22 mouse cellular contexts compared by ENCODE assay signal in the genomic region with DNA sequence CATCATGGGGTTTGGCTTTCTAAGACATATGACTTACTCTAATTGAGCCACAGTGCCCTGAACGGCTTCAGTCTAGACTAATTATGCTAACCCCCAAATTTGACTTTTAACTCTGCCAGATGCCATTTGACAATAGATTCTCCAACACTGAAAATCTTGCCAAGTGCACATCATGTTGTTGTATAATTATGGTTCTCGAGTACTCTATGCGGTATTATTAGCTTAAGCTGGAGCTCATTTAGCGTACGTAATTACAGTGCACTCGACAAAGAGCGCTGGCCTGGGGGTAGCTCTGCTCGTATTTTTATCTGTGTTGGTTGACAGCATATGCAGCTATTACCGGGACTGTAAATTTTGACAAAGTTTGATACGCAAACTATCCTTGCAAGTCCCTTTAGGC.
DNase-seq lines count a peak whose midpoint lies in the region; ATAC-seq and TF ChIP-seq lines count a peak whose summit lies in the region.
"Had no signal": no experiment of that assay in that cellular context is flagged by ENCODE, and none has a peak within 500 bp of the region (broad histone marks: within the 10 kb centered on the region; RNA-seq: fewer than 3 reads in every experiment).

No protein-coding gene starts in this region.

- no peaks in the 10 kb centered on the region for H3K36me3 ChIP-seq in forebrain, embryonic 12.5 days (replicated peaks)
- H3K36me3 ChIP-seq in forebrain, embryonic 10.5 days (replicated peaks) = no peaks in the 10 kb centered on the region
- H3K36me3 ChIP-seq in midbrain, embryonic 15.5 days (replicated peaks) = no peaks in the 10 kb centered on the region
- H3K36me3 ChIP-seq in midbrain, embryonic 13.5 days = no peaks in the 10 kb centered on the region
- H3K36me3 ChIP-seq in forebrain, embryonic 16.5 days (ENCODE audit: control insufficient read depth, insufficient read depth) = no peaks in the 10 kb centered on the region
- H3K36me3 ChIP-seq in intestine, postnatal 0 days (ENCODE audit: control insufficient read depth, insufficient read depth) = no peaks in the 10 kb centered on the region
- H3K36me3 ChIP-seq: heart, embryonic 15.5 days; kidney, embryonic 15.5 days; liver, embryonic 15.5 days; midbrain, embryonic 12.5 days had no signal

- WGBS in forebrain, embryonic 12.5 days = 63% methylated on average over 10 of the region's 10 CpGs
- WGBS in forebrain, embryonic 10.5 days = 87% methylated on average over 10 of the region's 10 CpGs
- WGBS in midbrain, embryonic 15.5 days = 49% methylated on average over 10 of the region's 10 CpGs
- WGBS in midbrain, embryonic 13.5 days = 66% methylated on average over 10 of the region's 10 CpGs
- WGBS in forebrain, embryonic 16.5 days = 26% methylated on average over 10 of the region's 10 CpGs
- 83% methylated on average over 10 of the region's 10 CpGs for WGBS in intestine, postnatal 0 days

- peak; percentile 68; the same call in 1 of the 2 replicates for ATAC-seq in forebrain, embryonic 12.5 days (ENCODE audit: low FRiP score)
- ATAC-seq in midbrain, embryonic 15.5 days (replicated peaks) = peak; percentile 67; the same call in 1 of the 2 replicates
- no peak for ATAC-seq in midbrain, embryonic 13.5 days
- ATAC-seq in forebrain, embryonic 16.5 days = peak; percentile 90
- ATAC-seq in intestine, postnatal 0 days = no peak
- ATAC-seq in granulocyte monocyte progenitor cell, adult 5-6 weeks (replicated peaks; ENCODE audit: poor library complexity, severe bottlenecking) = no peak
- ATAC-seq: CD4-positive, CD25-positive, alpha-beta regulatory T cell, adult 4 months; intestine, embryonic 16.5 days had no signal

- peaks cover 2% of the 10 kb centered on the region; the same call in 1 of the 2 replicates for H3K27me3 ChIP-seq in forebrain, embryonic 12.5 days
- peaks cover 11% of the 10 kb centered on the region; the same call in 1 of the 2 replicates for H3K27me3 ChIP-seq in forebrain, embryonic 10.5 days (ENCODE audit: poor library complexity, severe bottlenecking)
- no peaks in the 10 kb centered on the region for H3K27me3 ChIP-seq in midbrain, embryonic 15.5 days (replicated peaks)
- H3K27me3 ChIP-seq in midbrain, embryonic 13.5 days = no peaks in the 10 kb centered on the region
- H3K27me3 ChIP-seq in forebrain, embryonic 16.5 days (replicated peaks; ENCODE audit: control insufficient read depth, insufficient read depth, low read length) = no peaks in the 10 kb centered on the region
- H3K27me3 ChIP-seq in intestine, postnatal 0 days (replicated peaks; ENCODE audit: control insufficient read depth, insufficient read depth, low read length) = no peaks in the 10 kb centered on the region
- H3K27me3 ChIP-seq: heart, embryonic 15.5 days; kidney, embryonic 15.5 days; liver, embryonic 15.5 days had no signal

- H3K9ac ChIP-seq in forebrain, embryonic 12.5 days = no peak overlapping the region
- no peak overlapping the region for H3K9ac ChIP-seq in midbrain, embryonic 15.5 days
- no peak overlapping the region for H3K9ac ChIP-seq in midbrain, embryonic 13.5 days (replicated peaks)
- H3K9ac ChIP-seq in forebrain, embryonic 16.5 days (replicated peaks; ENCODE audit: low read depth, low read length) = no peak overlapping the region
- H3K9ac ChIP-seq in intestine, postnatal 0 days (ENCODE audit: low read depth, low read length) = no peak overlapping the region
- H3K9ac ChIP-seq: heart, embryonic 15.5 days; kidney, embryonic 15.5 days; liver, embryonic 15.5 days; midbrain, embryonic 12.5 days had no signal

- TF ChIP-seq CTCF in intestine, postnatal 0 days (IDR thresholded peaks at IDR 0.05; ENCODE audit: low read depth) = no peak

- no peak overlapping the region for H3K4me2 ChIP-seq in forebrain, embryonic 12.5 days
- H3K4me2 ChIP-seq in midbrain, embryonic 15.5 days = no peak overlapping the region
- no peak overlapping the region for H3K4me2 ChIP-seq in midbrain, embryonic 13.5 days (replicated peaks)
- no peak overlapping the region for H3K4me2 ChIP-seq in forebrain, embryonic 16.5 days (ENCODE audit: low read length)
- H3K4me2 ChIP-seq in intestine, postnatal 0 days (replicated peaks; ENCODE audit: low read depth) = no peak overlapping the region
- H3K4me2 ChIP-seq: heart, embryonic 15.5 days; kidney, embryonic 15.5 days; liver, embryonic 15.5 days; midbrain, embryonic 12.5 days had no signal

- H3K9me3 ChIP-seq in forebrain, embryonic 12.5 days = no peaks in the 10 kb centered on the region
- H3K9me3 ChIP-seq in forebrain, embryonic 10.5 days = no peaks in the 10 kb centered on the region
- H3K9me3 ChIP-seq in midbrain, embryonic 15.5 days = no peaks in the 10 kb centered on the region
- no peaks in the 10 kb centered on the region for H3K9me3 ChIP-seq in midbrain, embryonic 13.5 days
- H3K9me3 ChIP-seq in forebrain, embryonic 16.5 days (ENCODE audit: control insufficient read depth, low read length) = no peaks in the 10 kb centered on the region
- no peaks in the 10 kb centered on the region for H3K9me3 ChIP-seq in intestine, postnatal 0 days (ENCODE audit: control insufficient read depth)
- H3K9me3 ChIP-seq: heart, embryonic 15.5 days; kidney, embryonic 15.5 days; liver, embryonic 15.5 days; midbrain, embryonic 12.5 days had no signal

- H3K4me1 ChIP-seq in forebrain, embryonic 12.5 days = peaks cover 4% of the 10 kb centered on the region; the same call in 1 of the 2 replicates
- H3K4me1 ChIP-seq in forebrain, embryonic 10.5 days = 0 out of 2 replicates have a peak, but pooled peaks cover 4% of the 10 kb centered on the region
- peaks cover 3% of the 10 kb centered on the region; the same call in 1 of the 2 replicates for H3K4me1 ChIP-seq in midbrain, embryonic 15.5 days
- peaks cover 3% of the 10 kb centered on the region; the same call in 1 of the 2 replicates for H3K4me1 ChIP-seq in midbrain, embryonic 13.5 days (replicated peaks)
- H3K4me1 ChIP-seq in forebrain, embryonic 16.5 days (replicated peaks; ENCODE audit: control insufficient read depth, insufficient read depth, low read length) = peaks cover 4% of the 10 kb centered on the region; the same call in 1 of the 2 replicates
- no peaks in the 10 kb centered on the region for H3K4me1 ChIP-seq in intestine, postnatal 0 days (replicated peaks; ENCODE audit: control insufficient read depth, insufficient read depth, low read length)
- H3K4me1 ChIP-seq: heart, embryonic 15.5 days; kidney, embryonic 15.5 days; liver, embryonic 15.5 days; midbrain, embryonic 12.5 days had no signal

- H3K27ac ChIP-seq in forebrain, embryonic 12.5 days = no peak overlapping the region
- H3K27ac ChIP-seq in forebrain, embryonic 10.5 days = no peak overlapping the region
- H3K27ac ChIP-seq in midbrain, embryonic 15.5 days = no peak overlapping the region
- no peak overlapping the region for H3K27ac ChIP-seq in midbrain, embryonic 13.5 days
- H3K27ac ChIP-seq in forebrain, embryonic 16.5 days (ENCODE audit: low read length) = no peak overlapping the region
- no peak overlapping the region for H3K27ac ChIP-seq in intestine, postnatal 0 days (ENCODE audit: low read depth, low read length)
- H3K27ac ChIP-seq: heart, embryonic 15.5 days; kidney, embryonic 15.5 days; liver, embryonic 15.5 days; macrophage; midbrain, embryonic 12.5 days; stomach, postnatal 0 days had no signal

- H3K4me3 ChIP-seq in forebrain, embryonic 12.5 days (replicated peaks) = no peak overlapping the region
- no peak overlapping the region for H3K4me3 ChIP-seq in forebrain, embryonic 10.5 days
- no peak overlapping the region for H3K4me3 ChIP-seq in midbrain, embryonic 15.5 days
- no peak overlapping the region for H3K4me3 ChIP-seq in midbrain, embryonic 13.5 days (replicated peaks)
- no peak overlapping the region for H3K4me3 ChIP-seq in forebrain, embryonic 16.5 days (replicated peaks; ENCODE audit: low read length)
- H3K4me3 ChIP-seq in intestine, postnatal 0 days (ENCODE audit: low read depth, low read length) = no peak overlapping the region
- H3K4me3 ChIP-seq: heart, embryonic 15.5 days; kidney, embryonic 15.5 days; liver, embryonic 15.5 days; midbrain, embryonic 12.5 days had no signal

- no peak for DNase-seq in forebrain, embryonic 10.5 days (ENCODE audit: extremely low spot score, low spot score)
- DNase-seq in telencephalon, adult 2 months (ENCODE audit: low read depth, low spot score) = peak; percentile 40
- DNase-seq: adrenal gland, postnatal 14 days; cerebellum, adult 11-12 months; cerebellum, postnatal 14 days; gastrocnemius, postnatal 10 days; heart, postnatal 4 days; right cerebral cortex, adult 18-20 months had no signal

Comparison
In these comparisons a context has a peak if more than half of its experiments do, and no peak if none do; other contexts are left out.
1. ATAC-seq: peak in forebrain, embryonic 12.5 days (single experiment), midbrain, embryonic 15.5 days (single experiment) and forebrain, embryonic 16.5 days (single experiment); none in midbrain, embryonic 13.5 days (single experiment), intestine, postnatal 0 days (single experiment) and granulocyte monocyte progenitor cell, adult 5-6 weeks (single experiment).